Mouse (Mus musculus) midbrain, embryonic 11.5 days (tissue): ENCODE results near the gene Skap1. TPM values are rescaled to one million over a fixed set of nuclear protein-coding genes. Genes with fewer than 3 reads are reported as not detected.

Experiments
- ATAC-seq: fragments of 200-750 bp; cut with Nextera tagmentation; 2 replicates; pipeline ENCODE4 v1.8.0; 2017; ENCODE audit warnings: moderate TSS enrichment, moderate library complexity; ENCODE audit not compliant: low FRiP score
- DNase-seq: peaks from one replicate; pipeline ENCODE4 v3.0.0; 2015; ENCODE audit warnings: low spot score; ENCODE audit errors: missing footprints
- H3K27ac ChIP-seq: fragments of 300-500 bp; sonication (generic); 2 replicates; pipeline ENCODE4 v1.5.1; 2014; ENCODE audit warnings: low read depth, low read length
- H3K27me3 ChIP-seq: fragments of 300-500 bp; sonication (generic); 2 replicates; pipeline ENCODE4 v1.6.1; 2014; ENCODE audit warnings: mild to moderate bottlenecking, low read length, moderate library complexity, mixed read lengths; ENCODE audit not compliant: control insufficient read depth, insufficient read depth
- H3K36me3 ChIP-seq: fragments of 300-500 bp; sonication (generic); 2 replicates; pipeline ENCODE4 v1.6.1; 2014; ENCODE audit warnings: mild to moderate bottlenecking, low read length, moderate library complexity, mixed read lengths; ENCODE audit not compliant: control insufficient read depth, insufficient read depth
- H3K4me1 ChIP-seq: fragments of 300-500 bp; sonication (generic); 2 replicates; pipeline ENCODE4 v1.6.1; 2014; ENCODE audit warnings: low read length; ENCODE audit not compliant: control insufficient read depth, insufficient read depth
- H3K4me2 ChIP-seq: fragments of 300-500 bp; sonication (generic); 2 replicates; pipeline ENCODE4 v1.6.1; 2014; ENCODE audit warnings: mild to moderate bottlenecking, moderate library complexity
- H3K4me3 ChIP-seq: fragments of 300-500 bp; sonication (generic); 2 replicates; pipeline ENCODE4 v1.5.1; 2014; ENCODE audit warnings: low read depth, low read length
- H3K9ac ChIP-seq: fragments of 300-500 bp; sonication (generic); 2 replicates; pipeline ENCODE4 v1.6.1; 2014; ENCODE audit warnings: low read length
- H3K9me3 ChIP-seq: fragments of 300-500 bp; sonication (generic); 2 replicates; pipeline ENCODE4 v1.6.1; 2016; ENCODE audit warnings: low read length; ENCODE audit not compliant: control insufficient read depth
- WGBS: fragments of 180-500 bp; shearing (Covaris S2); extraction: QIAGEN DNeasy Blood & Tissue Kit; methylation state at CpG from one replicate; pipeline ENCODE4 v1.1.7; 2014; 5-methylcytosine and 5-hydroxymethylcytosine counted together
- polyA plus RNA-seq: library from polyadenylated mRNA; unstranded; fragments of >200 nt; fragmentation: Nextera tagmentation; extraction: Ambion mirVana; gene quantifications from 2 replicates; pipeline ENCODE4 v1.2.1, GENCODE M21; 2014

Skap1 gene
- polyA plus RNA-seq, 1 experiment from 2014 or later = 1.3 TPM

GRCm38 (mm10) chr11:96534531-96534930, 70.1 kb downstream of the Skap1 start:
- H3K27ac ChIP-seq = no peak overlapping the region
- peak; percentile 2 for DNase-seq
- no peak overlapping the region for H3K9ac ChIP-seq
- no peaks in the 10 kb centered on the region for H3K9me3 ChIP-seq
- WGBS = 69% methylated on average over 2 of the region's 2 CpGs
- peaks cover 2% of the 10 kb centered on the region; the same call in 1 of the 2 replicates for H3K27me3 ChIP-seq
- no peaks in the 10 kb centered on the region for H3K36me3 ChIP-seq
- no peak overlapping the region for H3K4me2 ChIP-seq
- H3K4me1 ChIP-seq = no peaks in the 10 kb centered on the region
- no peak for ATAC-seq
- no peak overlapping the region for H3K4me3 ChIP-seq

DNA sequence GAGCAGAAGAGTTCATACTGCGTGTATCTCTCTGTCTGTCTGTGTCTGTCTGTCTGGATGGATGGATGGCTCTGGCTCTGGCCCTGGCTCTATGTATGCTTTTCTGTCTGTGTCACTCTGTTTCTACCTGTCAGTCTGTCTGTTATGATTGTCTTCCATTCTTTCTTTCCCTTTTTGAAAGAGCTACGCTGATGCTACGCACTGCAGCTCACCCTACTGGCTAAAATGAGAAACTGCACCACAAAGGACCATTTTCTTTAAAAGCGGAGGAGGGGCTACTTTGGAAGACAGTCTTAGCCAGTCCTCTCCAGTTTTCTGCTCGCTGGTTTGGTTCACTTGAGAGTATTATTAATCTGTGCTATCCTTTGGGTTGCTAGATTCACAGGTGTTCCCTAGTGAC, 71.8 kb downstream of the Skap1 start:
- H3K4me1 ChIP-seq = no peaks in the 10 kb centered on the region
- H3K27me3 ChIP-seq = peaks cover 2% of the 10 kb centered on the region
- H3K4me3 ChIP-seq = no peak overlapping the region
- no peak overlapping the region for H3K9ac ChIP-seq
- WGBS = 19% methylated on average over 5 of the region's 5 CpGs
- ATAC-seq = no peak
- no peak overlapping the region for H3K27ac ChIP-seq
- peak; percentile 89 for DNase-seq
- no peak overlapping the region for H3K4me2 ChIP-seq
- H3K9me3 ChIP-seq = no peaks in the 10 kb centered on the region
- H3K36me3 ChIP-seq = no peaks in the 10 kb centered on the region

GRCm38 (mm10) chr11:96542003-96542402, 77.6 kb downstream of the Skap1 start:
- Histone ChIP-seq H3K4me3 (no peak overlapping the region), H3K4me2 (no peak overlapping the region), H3K9me3 (no peaks in the 10 kb centered on the region), H3K27me3 (peaks cover 2% of the 10 kb centered on the region), H3K36me3 (no peaks in the 10 kb centered on the region), H3K4me1 (no peaks in the 10 kb centered on the region), H3K9ac (no peak overlapping the region), H3K27ac (no peak overlapping the region)
- 78% methylated on average over 7 of the region's 7 CpGs for WGBS
- DNase-seq (no peak), ATAC-seq (no peak)

GRCm38 (mm10) chr11:96542561-96542960, 78.2 kb downstream of the Skap1 start:
- Histone ChIP-seq H3K27me3 (no peaks in the 10 kb centered on the region; the same call in 1 of the 2 replicates), H3K9ac (no peak overlapping the region), H3K4me3 (no peak overlapping the region), H3K9me3 (no peaks in the 10 kb centered on the region), H3K36me3 (no peaks in the 10 kb centered on the region), H3K4me1 (no peaks in the 10 kb centered on the region), H3K27ac (no peak overlapping the region), H3K4me2 (no peak overlapping the region)
- ATAC-seq (no peak), DNase-seq (peak; percentile 17)
- WGBS = 86% methylated on average over 7 of the region's 7 CpGs

DNA sequence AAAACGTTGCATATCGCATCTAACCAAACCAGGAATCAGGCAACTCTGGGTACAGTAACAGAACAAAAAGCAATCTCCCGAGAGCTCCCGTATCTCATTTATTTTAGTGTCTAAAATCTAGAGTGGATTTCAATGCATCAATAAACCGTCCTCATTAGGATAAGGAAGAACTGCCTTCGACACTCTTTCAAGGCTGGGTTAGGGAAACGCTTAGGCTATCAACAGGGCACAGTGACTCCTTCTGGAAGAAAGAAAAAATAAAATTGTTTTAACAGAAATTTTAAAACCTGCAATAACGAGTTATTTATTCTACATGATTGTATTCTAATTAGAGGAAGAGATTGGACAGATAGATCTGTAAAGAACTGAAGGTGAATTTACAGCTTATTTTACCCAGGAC, 82.0 kb downstream of the Skap1 start:
- Histone ChIP-seq H3K36me3 (no peaks in the 10 kb centered on the region), H3K4me3 (no peak overlapping the region), H3K9ac (no peak overlapping the region), H3K27ac (no peak overlapping the region), H3K27me3 (no peaks in the 10 kb centered on the region), H3K4me2 (no peak overlapping the region), H3K9me3 (no peaks in the 10 kb centered on the region), H3K4me1 (no peaks in the 10 kb centered on the region)
- no peak for ATAC-seq
- 79% methylated on average over 8 of the region's 8 CpGs for WGBS
- DNase-seq = no peak

- Histone ChIP-seq H3K4me2 (no peak overlapping the region), H3K27ac (no peak overlapping the region), H3K9ac (no peak overlapping the region), H3K9me3 (no peaks in the 10 kb centered on the region), H3K36me3 (no peaks in the 10 kb centered on the region), H3K4me1 (no peaks in the 10 kb centered on the region), H3K4me3 (no peak overlapping the region), H3K27me3 (peaks cover 2% of the 10 kb centered on the region; the same call in 1 of the 2 replicates)
- ATAC-seq (no peak), DNase-seq (no peak)
- 89% methylated on average over 9 of the region's 9 CpGs for WGBS
Measured at GRCm38 (mm10) chr11:96550960-96551703, 86.7 kb downstream of the Skap1 start.

DNA sequence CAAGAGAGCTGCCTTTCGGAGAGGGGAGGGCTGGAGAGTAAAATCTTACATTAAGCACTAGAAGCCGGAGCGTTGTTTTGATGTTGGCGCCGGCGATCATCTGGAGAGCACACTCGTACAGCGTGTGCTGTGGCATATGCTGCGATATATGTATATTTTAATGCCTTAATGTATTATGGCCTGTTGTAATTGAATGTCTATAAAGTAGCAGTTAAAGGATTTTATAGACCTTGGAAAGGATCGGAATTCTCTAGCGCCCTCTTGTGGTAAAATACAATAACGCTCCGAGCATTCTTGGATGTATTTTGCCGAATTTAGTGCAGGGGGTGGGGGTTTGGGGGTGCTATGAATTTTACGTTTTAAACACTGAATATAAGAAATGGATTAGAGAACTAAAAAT, 88.7 kb downstream of the Skap1 start:
- DNase-seq = peak; percentile 95
- Histone ChIP-seq H3K27ac (no peak overlapping the region), H3K4me1 (no peaks in the 10 kb centered on the region), H3K27me3 (peaks cover 2% of the 10 kb centered on the region; the same call in 1 of the 2 replicates), H3K9ac (no peak overlapping the region), H3K4me3 (no peak overlapping the region), H3K36me3 (no peaks in the 10 kb centered on the region), H3K9me3 (no peaks in the 10 kb centered on the region), H3K4me2 (0 out of 2 replicates have a peak overlapping the region, but pooled peaks have one; percentile 6)
- ATAC-seq = no peak
- WGBS = 21% methylated on average over 15 of the region's 15 CpGs

GRCm38 (mm10) chr11:96560229-96560628, 95.8 kb downstream of the Skap1 start:
- H3K27ac ChIP-seq = no peak overlapping the region
- no peak overlapping the region for H3K4me3 ChIP-seq
- no peaks in the 10 kb centered on the region for H3K4me1 ChIP-seq
- H3K9me3 ChIP-seq = no peaks in the 10 kb centered on the region
- H3K4me2 ChIP-seq = no peak overlapping the region
- H3K36me3 ChIP-seq = no peaks in the 10 kb centered on the region
- H3K9ac ChIP-seq = no peak overlapping the region
- H3K27me3 ChIP-seq = no peaks in the 10 kb centered on the region
- no peak for DNase-seq
- 91% methylated on average over 5 of the region's 5 CpGs for WGBS
- no peak for ATAC-seq

GRCm38 (mm10) chr11:96564088-96564487, 99.7 kb downstream of the Skap1 start:
- Histone ChIP-seq H3K4me2 (no peak overlapping the region), H3K27ac (no peak overlapping the region), H3K9ac (no peak overlapping the region), H3K36me3 (no peaks in the 10 kb centered on the region), H3K27me3 (no peaks in the 10 kb centered on the region), H3K4me3 (no peak overlapping the region), H3K4me1 (no peaks in the 10 kb centered on the region), H3K9me3 (no peaks in the 10 kb centered on the region)
- 52% methylated on average over 1 of the region's 1 CpGs for WGBS
- ATAC-seq = no peak
- no peak for DNase-seq
